Mouse (Mus musculus) ES-Bruce4 (cell line): ENCODE measurements around the gene Cd44. TPM values are rescaled to one million over a fixed set of nuclear protein-coding genes. Genes with fewer than 3 reads are reported as not detected.

Experiments used
- H3K27ac ChIP-seq: 2 replicates; pipeline ENCODE4 v1.5.1; 2012; ENCODE audit warnings: low read length, inconsistent platforms; ENCODE audit not compliant: insufficient read depth
- H3K27me3 ChIP-seq: 2 replicates; pipeline ENCODE4 v1.6.1; 2012; ENCODE audit warnings: mild to moderate bottlenecking, low read length, inconsistent platforms; ENCODE audit not compliant: control insufficient read depth, poor library complexity, insufficient read depth, severe bottlenecking
- H3K36me3 ChIP-seq: 2 replicates; pipeline ENCODE4 v1.6.1; 2012; ENCODE audit warnings: inconsistent platforms, mild to moderate bottlenecking, low read length, moderate library complexity; ENCODE audit not compliant: control insufficient read depth, poor library complexity, insufficient read depth, severe bottlenecking
- H3K4me1 ChIP-seq: one replicate; pipeline ENCODE4 v1.8.1; 2011; ENCODE audit warnings: low read length; ENCODE audit not compliant: control insufficient read depth, insufficient read depth
- H3K4me3 ChIP-seq: 2 replicates; pipeline ENCODE4 v1.5.1; 2011; ENCODE audit warnings: low read depth, mild to moderate bottlenecking, low read length
- H3K9ac ChIP-seq: 2 replicates; pipeline ENCODE4 v1.6.1; 2012; ENCODE audit warnings: low read depth, mild to moderate bottlenecking, inconsistent platforms; ENCODE audit not compliant: poor library complexity, severe bottlenecking
- H3K9me3 ChIP-seq: replicated peaks from 2 replicates; pipeline ENCODE4 v1.6.1; 2012; ENCODE audit warnings: mild to moderate bottlenecking, low read length, inconsistent platforms; ENCODE audit not compliant: control insufficient read depth, poor library complexity, insufficient read depth, severe bottlenecking
- CTCF ChIP-seq: IDR thresholded peaks from one replicate; pipeline ENCODE4 v1.8.1; 2011; ENCODE audit warnings: low read depth, low read length
- EP300 ChIP-seq: IDR thresholded peaks from 2 replicates; pipeline ENCODE4 v1.6.1; 2011; ENCODE audit warnings: low read depth, low read length; ENCODE audit not compliant: insufficient read depth
- POLR2A ChIP-seq: IDR thresholded peaks from one replicate; pipeline ENCODE4 v1.8.1; 2011; ENCODE audit warnings: low read length; ENCODE audit not compliant: insufficient read depth
- polyA plus RNA-seq: library from polyadenylated mRNA; stranded (reverse); fragments of >200 nt; gene quantifications from 2 replicates; pipeline ENCODE4 v1.2.4, GENCODE M21; 2011; ENCODE audit warnings: low read depth; ENCODE audit not compliant: missing spikeins, insufficient read depth, insufficient read length

Cd44 gene
- polyA plus RNA-seq, 1 experiment: 6.6 TPM

GRCm38 (mm10) chr2:102805761-102806496, 95.5 kb downstream of the Cd44 start:
- Histone ChIP-seq H3K4me1 (no peaks in the 10 kb centered on the region), H3K4me3 (no peak overlapping the region), H3K36me3 (no peaks in the 10 kb centered on the region), H3K27ac (no peak overlapping the region), H3K9me3 (no peaks in the 10 kb centered on the region), H3K9ac (no peak overlapping the region), H3K27me3 (no peaks in the 10 kb centered on the region; the same call in 1 of the 2 replicates)
- TF ChIP-seq EP300 (no peak), CTCF (no peak), POLR2A (no peak)

GRCm38 (mm10) chr2:102805283-102805682, 96.2 kb downstream of the Cd44 start:
- no peak overlapping the region for H3K4me3 ChIP-seq
- no peaks in the 10 kb centered on the region; the same call in 1 of the 2 replicates for H3K27me3 ChIP-seq
- no peaks in the 10 kb centered on the region for H3K4me1 ChIP-seq
- TF ChIP-seq EP300 (no peak), CTCF (no peak), POLR2A (no peak)
- H3K27ac ChIP-seq: no peak overlapping the region
- H3K9ac ChIP-seq: no peak overlapping the region
- H3K9me3 ChIP-seq: no peaks in the 10 kb centered on the region
- H3K36me3 ChIP-seq: no peaks in the 10 kb centered on the region

- Histone ChIP-seq H3K4me3 (no peak overlapping the region), H3K9me3 (no peaks in the 10 kb centered on the region), H3K4me1 (no peaks in the 10 kb centered on the region), H3K27ac (no peak overlapping the region), H3K36me3 (no peaks in the 10 kb centered on the region), H3K27me3 (no peaks in the 10 kb centered on the region; the same call in 1 of the 2 replicates), H3K9ac (no peak overlapping the region)
- TF ChIP-seq EP300 (no peak), POLR2A (no peak), CTCF (no peak)
These were observed 97.4 kb downstream of the Cd44 start for GRCm38 (mm10) chr2:102804109-102804508.

- H3K9ac ChIP-seq: no peak overlapping the region
- no peaks in the 10 kb centered on the region for H3K36me3 ChIP-seq
- TF ChIP-seq CTCF (no peak), EP300 (no peak), POLR2A (no peak)
These were observed 99.6 kb downstream of the Cd44 start for GRCm38 (mm10) chr2:102801899-102802298.

GRCm38 (mm10) chr2:102798149-102798548, 103.3 kb downstream of the Cd44 start:
- TF ChIP-seq POLR2A (no peak), CTCF (no peak), EP300 (no peak)
- Histone ChIP-seq H3K9me3 (no peaks in the 10 kb centered on the region), H3K27ac (no peak overlapping the region), H3K36me3 (no peaks in the 10 kb centered on the region), H3K4me3 (no peak overlapping the region), H3K27me3 (no peaks in the 10 kb centered on the region), H3K4me1 (no peaks in the 10 kb centered on the region), H3K9ac (no peak overlapping the region)

More at GRCm38 (mm10) chr2:102801899-102802298, 99.6 kb downstream of the Cd44 start:
- Histone ChIP-seq H3K4me3 (no peak overlapping the region), H3K4me1 (no peaks in the 10 kb centered on the region), H3K9me3 (no peaks in the 10 kb centered on the region), H3K27ac (no peak overlapping the region), H3K27me3 (no peaks in the 10 kb centered on the region; the same call in 1 of the 2 replicates)

GRCm38 (mm10) chr2:102795034-102795433, 106.4 kb downstream of the Cd44 start:
- H3K9me3 ChIP-seq: no peaks in the 10 kb centered on the region
- no peak overlapping the region for H3K9ac ChIP-seq
- no peaks in the 10 kb centered on the region for H3K36me3 ChIP-seq
- no peaks in the 10 kb centered on the region for H3K27me3 ChIP-seq
- TF ChIP-seq POLR2A (no peak), EP300 (no peak), CTCF (no peak)
- no peaks in the 10 kb centered on the region for H3K4me1 ChIP-seq
- no peak overlapping the region for H3K4me3 ChIP-seq
- H3K27ac ChIP-seq: no peak overlapping the region
